Mouse (Mus musculus): Measurements from ENCODE around the gene Gtpbp6. TPM values are rescaled to one million over a fixed set of nuclear protein-coding genes. Genes with fewer than 3 reads are reported as not detected.
"Not testable (repeated sequence)": the region's sequence is repeated elsewhere in the genome, so short reads cannot be mapped to it uniquely, and the experiment has no call there.

Gtpbp6 gene
- polyA plus RNA-seq, 1 experiment from 2014 or later: 38.2 TPM

DNA sequence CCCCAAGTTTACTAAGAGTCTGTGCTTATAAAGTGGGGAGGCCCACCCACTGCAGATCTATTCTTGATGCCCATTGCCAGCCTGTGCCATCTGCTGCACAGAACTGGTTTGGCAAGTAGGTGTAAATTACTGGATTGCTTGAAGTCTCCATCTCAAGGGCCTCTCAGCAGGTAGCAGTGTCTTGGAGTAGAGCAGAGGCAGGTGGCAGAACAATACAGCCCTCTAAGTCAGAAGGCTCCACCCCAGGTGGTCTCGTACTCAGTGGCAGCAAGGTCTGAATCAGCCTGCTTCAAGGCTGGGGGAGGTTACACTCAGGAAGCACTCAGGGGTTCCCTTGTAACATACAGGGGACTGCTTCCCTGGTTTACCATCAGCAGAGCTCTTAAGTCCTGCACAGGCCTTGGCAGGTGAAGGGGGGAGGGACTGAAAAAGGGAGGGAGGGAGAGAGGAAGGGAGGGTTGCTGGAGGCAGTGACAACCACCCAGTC lies 9.0 kb downstream of the Gtpbp6 start:
- ATAC-seq (ENCODE audit: insufficient number of reproducible peaks, low FRiP score, low TSS enrichment, low read depth): no peak
- no peaks in the 10 kb centered on the region for H3K9me3 ChIP-seq (replicated peaks)
- H3K4me2 ChIP-seq (replicated peaks): no peak overlapping the region
- H3K9ac ChIP-seq: no peak overlapping the region
- no peak overlapping the region for H3K4me3 ChIP-seq (replicated peaks)
- peaks cover 29% of the 10 kb centered on the region for H3K4me1 ChIP-seq
- WGBS: 22% methylated on average over 1 of the region's 1 CpGs
- peak overlapping the region; percentile 17 for H3K27ac ChIP-seq (replicated peaks)
- H3K36me3 ChIP-seq: peaks cover 12% of the 10 kb centered on the region
- no peaks in the 10 kb centered on the region for H3K27me3 ChIP-seq

DNA sequence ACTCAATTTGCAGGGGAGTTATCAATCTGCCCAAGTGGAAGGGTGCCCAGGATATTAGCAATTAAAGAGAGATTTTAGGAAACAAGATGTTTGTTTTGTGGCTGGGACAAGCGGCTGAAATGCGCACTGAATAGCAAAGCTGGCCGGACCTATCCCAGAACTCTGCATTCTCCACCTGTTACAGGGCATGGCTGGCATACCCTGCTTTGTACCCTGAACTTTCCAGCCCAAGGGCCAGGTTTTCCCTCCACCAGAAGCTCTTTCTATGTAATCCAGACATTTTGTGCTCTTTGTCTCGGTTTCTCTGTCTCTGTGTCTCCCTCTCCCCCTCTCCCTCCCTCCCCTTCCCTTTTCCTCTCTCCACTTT lies 13.2 kb downstream of the Gtpbp6 start:
- peak overlapping the region; percentile 76 for H3K4me2 ChIP-seq (replicated peaks)
- no peak for ATAC-seq (ENCODE audit: insufficient number of reproducible peaks, low FRiP score, low TSS enrichment, low read depth)
- no peaks in the 10 kb centered on the region for H3K9me3 ChIP-seq (replicated peaks)
- H3K9ac ChIP-seq: peak overlapping the region; percentile 13; the same call in 1 of the 2 replicates
- H3K4me3 ChIP-seq (replicated peaks): peak overlapping the region; percentile 56
- WGBS: 5% methylated on average over 4 of the region's 4 CpGs
- H3K27ac ChIP-seq (replicated peaks): peak overlapping the region; percentile 56
- H3K36me3 ChIP-seq: no peaks in the 10 kb centered on the region
- no peaks in the 10 kb centered on the region for H3K27me3 ChIP-seq
- peaks cover 4% of the 10 kb centered on the region for H3K4me1 ChIP-seq

DNA sequence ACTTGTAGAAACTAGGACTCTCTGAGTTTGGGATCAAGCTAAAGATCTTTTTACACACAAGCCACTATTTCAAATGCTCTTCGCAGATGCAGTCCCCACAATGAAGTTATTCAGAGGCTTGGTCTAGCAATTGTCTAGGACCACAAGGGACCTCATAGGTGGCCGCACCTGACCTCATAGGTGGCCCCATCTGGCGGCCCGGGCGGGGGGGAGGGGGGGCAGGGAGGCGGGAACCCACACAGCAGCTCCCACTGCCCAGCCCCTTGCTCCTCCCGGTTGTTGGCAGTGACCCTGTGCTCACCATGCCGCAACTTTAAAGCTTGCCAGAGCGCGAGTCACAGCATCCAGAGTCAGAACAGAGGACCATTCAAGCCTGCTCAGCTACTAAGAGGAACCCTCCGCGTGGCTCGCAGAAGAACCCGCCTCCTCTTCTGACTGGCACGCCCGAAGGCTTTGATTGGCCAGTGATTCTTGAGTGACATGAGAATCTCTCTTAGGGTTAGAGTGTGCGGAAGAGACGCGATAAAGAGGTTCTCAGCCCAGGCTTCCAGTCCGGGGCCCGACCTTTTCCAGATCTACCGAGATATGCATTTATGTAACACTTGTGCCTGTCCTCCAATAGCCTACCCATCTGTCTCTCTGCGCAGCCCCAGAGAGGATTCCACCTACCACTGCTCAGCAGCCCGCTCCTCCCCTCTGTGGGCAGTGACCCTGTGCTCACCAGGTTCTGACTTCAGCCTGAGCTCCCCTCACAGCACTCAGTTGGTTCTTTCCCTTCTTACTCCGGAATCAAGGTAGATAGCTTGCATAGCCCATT lies 13.8 kb downstream of the Gtpbp6 start, which contains the start of gene Gm35315:
Gm35315 (minus strand) TSS at position 391 of the 817 bp plus-strand sequence.
- H3K4me3 ChIP-seq (replicated peaks): peak within 1 kb of the TSS; percentile 56
- ATAC-seq (ENCODE audit: insufficient number of reproducible peaks, low FRiP score, low TSS enrichment, low read depth): peak; percentile 93
- no peaks in the 10 kb centered on the region for H3K9me3 ChIP-seq (replicated peaks)
- no peaks in the 10 kb centered on the region for H3K36me3 ChIP-seq
- peak within 1 kb of the TSS; percentile 56 for H3K27ac ChIP-seq (replicated peaks)
- peaks cover 3% of the 10 kb centered on the region for H3K4me1 ChIP-seq
- peak within 1 kb of the TSS; percentile 76 for H3K4me2 ChIP-seq (replicated peaks)
- WGBS: 1% methylated on average over 24 of the region's 25 CpGs
- peak within 1 kb of the TSS; percentile 29 for H3K9ac ChIP-seq
- no peaks in the 10 kb centered on the region for H3K27me3 ChIP-seq

DNA sequence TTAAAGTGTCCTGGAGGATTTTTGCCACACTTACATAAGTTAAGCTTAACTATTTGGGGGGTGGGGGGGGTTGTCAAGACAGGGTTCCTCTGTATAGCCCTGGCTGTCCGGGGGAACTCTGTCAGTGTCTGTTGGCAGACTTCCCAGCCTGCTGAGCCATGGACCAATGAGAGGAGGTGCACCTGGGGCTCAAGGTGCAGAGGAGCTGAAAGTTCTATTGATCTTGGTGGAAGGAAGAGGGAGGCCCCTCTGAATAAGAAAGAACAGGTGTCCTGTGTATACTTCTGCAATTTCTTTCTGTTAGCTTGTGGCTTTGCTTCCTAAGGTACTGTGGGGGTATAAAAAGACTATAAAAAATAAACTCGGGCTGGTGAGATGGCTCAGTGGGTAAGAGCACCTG lies 16.5 kb downstream of the Gtpbp6 start:
- ATAC-seq (ENCODE audit: insufficient number of reproducible peaks, low FRiP score, low TSS enrichment, low read depth): no peak
- Histone ChIP-seq H3K4me2 (replicated peaks) (no peak overlapping the region), H3K27me3 (no peaks in the 10 kb centered on the region), H3K4me3 (replicated peaks) (no peak overlapping the region), H3K9ac (no peak overlapping the region), H3K4me1 (peaks cover 3% of the 10 kb centered on the region), H3K36me3 (no peaks in the 10 kb centered on the region), H3K9me3 (replicated peaks) (no peaks in the 10 kb centered on the region), H3K27ac (replicated peaks) (no peak overlapping the region)
- 69% methylated on average over 2 of the region's 2 CpGs for WGBS

DNA sequence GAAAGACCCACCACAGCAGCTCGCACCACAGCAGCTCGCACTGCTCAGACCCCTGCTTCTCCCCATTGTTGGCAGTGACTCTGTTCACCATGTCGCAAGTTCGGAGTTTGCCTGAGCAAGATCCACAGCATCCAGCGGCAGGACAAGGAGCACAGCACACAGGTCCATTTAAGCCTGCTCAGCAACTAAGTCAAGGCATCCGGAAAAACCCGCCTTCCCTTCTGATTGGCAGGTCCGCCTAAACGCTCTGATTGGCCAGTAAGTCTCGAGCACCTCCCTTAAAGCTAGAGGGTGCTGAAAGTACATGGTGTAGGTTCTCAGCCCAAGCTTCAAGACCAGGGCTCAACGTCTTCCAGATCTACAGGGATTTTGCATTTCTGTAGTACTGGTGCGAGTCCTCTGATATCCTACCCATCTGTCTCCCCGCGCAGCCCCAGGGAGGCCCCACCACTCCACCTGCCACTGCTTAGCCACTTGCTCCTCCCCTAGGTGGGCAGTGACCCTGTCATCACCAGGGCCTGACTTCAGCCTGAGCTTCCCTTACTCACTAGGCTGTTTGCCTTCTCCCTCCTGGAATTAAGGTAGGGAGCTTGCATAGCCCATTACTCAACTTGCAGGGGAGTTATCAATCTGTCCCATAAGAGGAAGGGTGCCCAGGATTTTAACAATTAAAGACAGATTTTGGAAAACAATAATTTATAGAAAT lies 21.7 kb downstream of the Gtpbp6 start:
- no peak overlapping the region for H3K27ac ChIP-seq (replicated peaks)
- H3K9ac ChIP-seq: no peak overlapping the region
- H3K4me3 ChIP-seq (replicated peaks): no peak overlapping the region
- no peak overlapping the region for H3K4me2 ChIP-seq (replicated peaks)
- 31% methylated on average over 14 of the region's 14 CpGs for WGBS
- no peak for ATAC-seq (ENCODE audit: insufficient number of reproducible peaks, low FRiP score, low TSS enrichment, low read depth)
- H3K36me3 ChIP-seq: no peaks in the 10 kb centered on the region
- no peaks in the 10 kb centered on the region for H3K27me3 ChIP-seq
- no peaks in the 10 kb centered on the region for H3K4me1 ChIP-seq
- 0 out of 2 replicates have a peak, but pooled peaks cover under 1% of the 10 kb centered on the region for H3K9me3 ChIP-seq (replicated peaks)

DNA sequence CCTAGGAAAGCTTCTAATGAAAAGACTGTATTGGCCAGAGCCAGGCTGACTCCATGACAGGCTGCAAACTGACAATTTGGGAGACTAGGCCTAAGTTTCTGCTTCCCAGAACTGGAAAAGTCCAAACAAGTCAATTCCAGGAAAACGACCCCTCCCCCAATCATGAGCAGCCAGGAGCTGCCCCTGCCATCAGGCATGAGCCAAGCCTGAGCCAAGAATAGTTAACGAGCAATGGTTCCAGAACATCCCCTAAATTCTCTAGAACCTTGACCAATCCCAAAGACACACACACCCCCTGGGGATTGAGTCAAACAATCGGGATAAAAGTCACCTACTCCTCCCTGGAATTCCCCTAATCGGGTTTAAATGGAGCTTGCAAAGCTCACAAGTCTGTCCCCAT lies 25.0 kb downstream of the Gtpbp6 start:
- 0 out of 2 replicates have a peak, but pooled peaks cover 16% of the 10 kb centered on the region for H3K9me3 ChIP-seq (replicated peaks)
- H3K4me2 ChIP-seq (replicated peaks): no peak overlapping the region
- H3K4me3 ChIP-seq (replicated peaks): no peak overlapping the region
- no peak for ATAC-seq (ENCODE audit: insufficient number of reproducible peaks, low FRiP score, low TSS enrichment, low read depth)
- 78% methylated on average over 4 of the region's 4 CpGs for WGBS
- H3K36me3 ChIP-seq: no peaks in the 10 kb centered on the region
- H3K27me3 ChIP-seq: no peaks in the 10 kb centered on the region
- no peak overlapping the region for H3K9ac ChIP-seq
- H3K4me1 ChIP-seq: no peaks in the 10 kb centered on the region
- H3K27ac ChIP-seq (replicated peaks): no peak overlapping the region

DNA sequence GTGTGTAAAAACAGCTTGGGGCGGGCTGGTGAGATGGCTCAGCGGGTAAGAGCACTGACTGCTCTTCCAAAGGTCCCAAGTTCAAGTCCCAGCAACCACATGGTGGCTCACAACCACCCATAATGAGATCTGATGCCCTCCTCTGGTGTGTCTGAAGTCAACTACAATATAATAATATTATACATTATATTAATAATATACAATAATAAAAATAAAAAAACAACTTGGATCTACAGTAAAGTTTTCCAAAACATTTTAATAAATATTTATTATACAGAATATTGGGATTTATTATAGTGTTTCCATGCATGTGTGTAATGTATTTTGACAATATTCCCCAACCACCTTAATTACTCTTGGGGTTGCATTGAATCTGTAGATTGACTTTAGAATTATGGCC lies 35.6 kb downstream of the Gtpbp6 start, which contains the start of gene Gm17655:
Gm17655 (minus strand) TSS at position 101 of the 400 bp plus-strand sequence.
- not testable (repeated sequence) for H3K4me2 ChIP-seq (replicated peaks); ATAC-seq (ENCODE audit: insufficient number of reproducible peaks, low FRiP score, low TSS enrichment, low read depth); H3K27ac ChIP-seq (replicated peaks); H3K4me1 ChIP-seq; H3K36me3 ChIP-seq; H3K27me3 ChIP-seq; H3K4me3 ChIP-seq (replicated peaks); H3K9ac ChIP-seq
- 96% methylated on average over 2 of the region's 2 CpGs for WGBS
- H3K9me3 ChIP-seq (replicated peaks): peaks cover 18% of the 10 kb centered on the region

DNA sequence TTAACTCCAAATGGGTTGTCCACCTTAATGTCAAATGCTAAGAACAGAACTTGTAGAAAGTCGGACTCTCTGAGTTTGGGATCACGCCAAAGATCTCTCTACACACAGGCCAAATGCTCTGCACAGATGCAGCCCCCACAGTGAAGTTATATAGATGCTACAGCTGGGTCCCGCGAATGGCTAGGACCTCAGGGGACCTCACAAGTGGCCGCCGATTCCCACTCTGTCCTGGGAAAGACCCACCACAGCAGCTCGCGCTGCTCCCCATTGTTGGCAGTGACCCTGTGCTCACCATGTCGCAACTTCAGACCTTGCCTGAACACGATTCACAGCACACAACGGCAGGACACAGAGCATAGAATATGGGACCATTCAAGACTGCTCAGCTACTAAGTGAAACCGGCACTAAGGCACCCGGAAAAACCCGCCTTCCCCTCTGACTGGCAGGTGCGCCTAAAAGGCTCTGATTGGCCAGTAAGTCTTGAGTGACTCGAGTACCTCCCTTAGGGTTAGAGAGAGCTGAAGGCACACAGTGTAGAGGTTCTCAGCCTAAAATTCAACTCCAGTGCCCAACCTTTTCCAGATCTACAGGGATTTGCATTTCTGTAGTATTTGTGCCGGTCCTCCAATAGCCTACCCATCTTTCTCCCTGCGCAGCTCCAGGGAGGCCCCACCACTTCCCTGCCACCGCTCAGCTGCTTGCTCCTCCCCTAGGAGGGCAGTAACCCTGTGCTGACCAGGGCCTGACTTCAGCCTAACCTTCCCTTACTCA lies 50.2 kb downstream of the Gtpbp6 start:
- peak overlapping the region; percentile 50 for H3K4me2 ChIP-seq (replicated peaks)
- peak overlapping the region; percentile 54 for H3K4me3 ChIP-seq (replicated peaks)
- WGBS: 2% methylated on average over 19 of the region's 19 CpGs
- no peaks in the 10 kb centered on the region for H3K4me1 ChIP-seq
- no peaks in the 10 kb centered on the region for H3K9me3 ChIP-seq (replicated peaks)
- H3K36me3 ChIP-seq: no peaks in the 10 kb centered on the region
- no peaks in the 10 kb centered on the region for H3K27me3 ChIP-seq
- 0 out of 2 replicates have a peak overlapping the region, but pooled peaks have one; percentile 51 for H3K27ac ChIP-seq (replicated peaks)
- 0 out of 2 replicates have a peak overlapping the region, but pooled peaks have one; percentile 33 for H3K9ac ChIP-seq
- ATAC-seq (ENCODE audit: insufficient number of reproducible peaks, low FRiP score, low TSS enrichment, low read depth): peak; percentile 93

Other genes with a start within 250 kb of the Gtpbp6 start
- 0.47 and 1.0 TPM in 2 replicates for gene Gm15446, start 184.8 kb downstream of the Gtpbp6 start, polyA plus RNA-seq (2015; fragmentation: Nextera tagmentation; extraction: Ambion mirVana)
- gene Zfp932, start 111.7 kb downstream of the Gtpbp6 start, polyA plus RNA-seq (2015; fragmentation: Nextera tagmentation; extraction: Ambion mirVana): 19.2 and 20.1 TPM in 2 replicates
- 2.3 and 3.8 TPM in 2 replicates for gene Gm17655, start 35.7 kb downstream of the Gtpbp6 start, polyA plus RNA-seq (2015; fragmentation: Nextera tagmentation; extraction: Ambion mirVana)
- gene Gm35315, start 13.8 kb downstream of the Gtpbp6 start, polyA plus RNA-seq (2015; fragmentation: Nextera tagmentation; extraction: Ambion mirVana): 0.92 and 1.2 TPM in 2 replicates
- gene Plcxd1, start 8.2 kb downstream of the Gtpbp6 start, polyA plus RNA-seq (2015; fragmentation: Nextera tagmentation; extraction: Ambion mirVana): 1.9 and 3.9 TPM in 2 replicates
- 4.5 and 4.8 TPM in 2 replicates for gene Zfp605, start 1.9 kb upstream of the Gtpbp6 start, polyA plus RNA-seq (2015; fragmentation: Nextera tagmentation; extraction: Ambion mirVana)
- 39.9 and 40.7 TPM in 2 replicates for gene Chfr, start 27.6 kb upstream of the Gtpbp6 start, polyA plus RNA-seq (2015; fragmentation: Nextera tagmentation; extraction: Ambion mirVana)
- gene Golga3, start 68.5 kb upstream of the Gtpbp6 start, polyA plus RNA-seq (2015; fragmentation: Nextera tagmentation; extraction: Ambion mirVana): 23.9 and 25.1 TPM in 2 replicates
- 26.6 and 28.2 TPM in 2 replicates for gene Ankle2, start 122.8 kb upstream of the Gtpbp6 start, polyA plus RNA-seq (2015; fragmentation: Nextera tagmentation; extraction: Ambion mirVana)
- 57.9 and 59.2 TPM in 2 replicates for gene Pgam5, start 161.7 kb upstream of the Gtpbp6 start, polyA plus RNA-seq (2015; fragmentation: Nextera tagmentation; extraction: Ambion mirVana)
- 4.9 and 6.6 TPM in 2 replicates for gene Pxmp2, start 178.0 kb upstream of the Gtpbp6 start, polyA plus RNA-seq (2015; fragmentation: Nextera tagmentation; extraction: Ambion mirVana)
- 21.4 and 21.7 TPM in 2 replicates for gene Pole, start 178.1 kb upstream of the Gtpbp6 start, polyA plus RNA-seq (2015; fragmentation: Nextera tagmentation; extraction: Ambion mirVana)
- 1.2 and 2.7 TPM in 2 replicates for gene P2rx2, start 235.0 kb upstream of the Gtpbp6 start, polyA plus RNA-seq (2015; fragmentation: Nextera tagmentation; extraction: Ambion mirVana)
- not detected in 2 replicates for gene Lrcol1, start 236.5 kb upstream of the Gtpbp6 start, polyA plus RNA-seq (2015; fragmentation: Nextera tagmentation; extraction: Ambion mirVana)

Data from embryonic facial prominence, embryonic 15.5 days (tissue).